Mouse (Mus musculus) A20 (cell line): Measurements from ENCODE around the gene Clpp.

ENCODE experiments used
- DNase-seq: peaks from one replicate; pipeline ENCODE4 v3.0.0-alpha.2; 2011; ENCODE audit warnings: low read depth, low spot score

Clpp gene

DNA sequence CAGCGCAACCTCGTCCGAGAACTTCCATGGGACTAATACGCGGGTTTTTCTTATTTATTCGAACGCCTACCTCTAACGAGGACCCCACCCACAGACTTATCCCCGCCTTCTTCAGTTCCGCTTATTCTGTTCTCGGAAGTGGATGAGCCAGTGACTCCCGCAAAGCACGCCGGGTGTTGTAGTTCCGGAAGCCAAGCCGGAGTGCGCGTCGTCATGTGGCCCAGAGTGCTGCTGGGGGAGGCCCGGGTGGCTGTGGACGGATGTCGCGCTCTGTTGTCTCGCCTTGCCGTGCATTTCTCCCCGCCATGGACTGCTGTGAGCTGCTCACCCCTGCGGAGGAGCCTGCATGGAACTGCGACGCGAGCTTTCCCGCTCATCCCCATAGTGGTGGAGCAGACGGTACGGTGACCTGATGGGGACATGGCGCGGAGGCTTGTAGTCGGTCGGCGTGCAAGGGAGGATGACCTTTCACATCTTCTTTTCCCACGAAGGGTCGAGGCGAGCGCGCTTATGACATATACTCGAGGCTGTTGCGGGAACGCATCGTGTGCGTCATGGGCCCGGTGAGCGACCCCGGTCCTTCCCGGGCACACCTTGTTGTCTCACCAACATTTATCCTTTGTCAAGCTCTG is at the start of gene Clpp:
TSS of gene Clpp (plus strand) at position 191 of the 632 bp plus-strand sequence.
- peak; percentile 98 for DNase-seq

DNA sequence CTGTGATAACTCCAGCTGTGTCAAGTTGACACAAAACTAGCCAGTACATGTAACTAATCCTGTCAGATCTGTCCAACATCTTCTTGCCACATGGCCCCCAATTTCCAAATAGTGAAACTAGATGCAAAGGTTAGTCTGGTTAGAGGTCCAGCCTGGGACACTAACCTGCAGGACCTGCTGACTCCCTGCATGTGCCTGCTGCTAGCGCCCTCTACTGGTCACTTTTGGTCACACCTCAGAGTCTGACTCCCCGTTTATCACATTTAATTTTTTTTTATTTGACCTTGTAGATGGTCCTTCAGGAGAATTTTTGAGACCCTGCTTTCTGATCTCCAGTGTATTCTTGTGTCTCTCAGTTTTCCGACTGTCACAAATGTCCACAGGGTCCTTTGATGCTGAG is 39.2 kb upstream of the Clpp start:
- DNase-seq = peak; percentile 75

DNA sequence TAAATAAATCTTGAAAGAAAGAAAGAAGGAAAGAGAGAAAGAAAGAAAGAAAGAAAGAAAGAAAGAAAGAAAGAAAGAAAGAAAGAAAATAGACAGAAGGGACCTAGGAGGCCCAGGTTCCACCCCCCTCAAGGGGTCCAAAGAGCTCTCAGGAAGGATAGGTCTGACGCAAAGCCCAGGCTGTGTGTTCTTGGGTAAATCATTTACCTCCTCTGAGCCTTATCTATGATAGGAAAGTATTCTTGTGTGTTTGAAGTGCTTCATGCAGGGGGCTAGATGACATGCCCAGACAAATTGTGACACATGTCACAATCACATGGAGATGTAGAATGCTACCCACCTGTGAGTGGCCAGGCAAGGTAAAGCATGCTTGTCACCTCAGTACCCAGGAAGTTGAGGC is 37.5 kb upstream of the Clpp start:
- no peak for DNase-seq

DNA sequence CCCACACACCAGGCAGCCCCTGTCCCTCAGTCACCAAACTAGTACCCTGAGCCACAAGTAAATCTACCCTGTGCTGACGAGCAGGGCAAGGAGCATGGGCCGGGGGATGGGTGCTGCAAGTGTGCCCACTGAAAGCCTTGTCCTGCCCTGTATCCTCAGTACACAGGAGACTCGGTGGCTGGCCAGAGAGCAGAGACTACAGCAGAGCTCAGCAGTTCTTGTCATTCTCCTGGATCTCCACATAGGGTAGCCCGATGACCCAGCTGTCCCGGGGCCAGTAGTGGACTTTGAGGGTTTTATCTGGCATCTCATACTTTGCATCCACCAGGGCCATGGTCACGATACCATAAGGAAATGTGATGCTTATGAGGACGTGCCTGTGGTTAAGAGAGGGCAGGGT is 35.2 kb upstream of the Clpp start:
- DNase-seq = no peak

DNA sequence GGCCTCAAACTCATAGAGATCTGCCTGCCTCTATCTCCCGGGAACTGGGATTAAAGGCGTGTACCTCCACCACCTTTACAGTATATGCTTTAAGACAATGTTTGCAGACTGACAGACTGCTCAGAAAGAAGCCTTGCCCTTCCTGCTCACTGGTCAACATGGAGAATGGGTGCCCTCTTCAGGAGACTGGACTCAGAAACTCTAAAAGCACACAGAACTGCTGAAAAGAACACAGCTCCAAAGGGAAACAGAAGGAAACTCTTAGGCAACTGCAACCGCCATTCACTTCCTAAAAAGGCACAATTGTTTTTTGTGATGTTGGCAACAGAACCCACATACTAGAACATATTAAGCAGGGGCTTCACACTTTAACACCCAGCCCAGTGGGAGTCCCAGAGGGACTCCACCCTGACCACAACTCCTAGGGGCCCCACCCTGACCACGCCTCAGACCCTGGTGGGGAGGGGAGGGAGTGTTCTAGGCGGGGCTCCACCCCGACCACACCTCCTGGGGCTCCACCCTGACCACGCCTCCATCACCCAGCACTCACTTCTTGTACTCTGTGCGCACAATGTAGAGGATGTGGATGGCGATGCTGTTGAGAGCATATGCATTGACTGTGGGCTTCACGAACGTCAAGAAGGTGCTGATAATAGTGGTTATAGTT is 32.2 kb upstream of the Clpp start:
- DNase-seq = peak; percentile 76

DNA sequence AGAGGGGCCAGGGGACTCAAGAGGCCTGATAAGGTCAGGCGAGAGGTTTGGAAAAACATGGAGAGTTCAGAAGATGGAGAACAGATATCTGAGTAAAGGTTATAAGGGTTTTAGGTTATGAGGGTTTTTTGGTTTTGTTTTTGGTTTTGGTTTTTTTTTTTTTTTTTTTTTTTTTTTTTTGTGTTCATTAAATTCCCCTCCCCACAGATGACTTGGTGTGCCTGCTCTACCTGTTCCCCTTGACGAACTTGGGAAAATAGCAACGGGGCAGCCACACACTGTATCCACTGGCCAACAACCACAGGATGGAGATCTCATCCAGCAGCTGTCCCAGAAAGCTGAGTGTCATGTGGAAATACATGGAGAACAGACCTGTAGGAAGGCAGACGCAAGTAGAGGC is 31.4 kb upstream of the Clpp start:
- no peak for DNase-seq

DNA sequence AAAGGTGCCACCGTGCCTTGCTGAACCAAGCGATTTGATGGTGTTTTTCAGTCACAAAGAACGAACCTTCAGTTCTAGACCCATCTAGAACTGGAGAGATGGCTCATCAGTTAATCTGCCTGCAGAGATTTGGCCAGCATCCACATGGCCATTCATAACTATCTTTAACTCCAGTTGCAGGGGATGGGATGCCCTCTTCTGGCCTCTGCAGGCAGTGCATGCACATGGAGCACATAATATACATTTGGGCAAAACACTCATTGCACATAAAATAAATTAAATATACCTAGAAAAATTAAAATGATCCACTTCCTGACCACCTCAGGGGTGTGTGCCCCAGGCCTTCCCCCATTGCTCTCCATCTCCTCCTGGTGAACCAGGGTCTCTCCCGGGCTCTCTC is 28.2 kb upstream of the Clpp start:
- peak; percentile 7 for DNase-seq

DNA sequence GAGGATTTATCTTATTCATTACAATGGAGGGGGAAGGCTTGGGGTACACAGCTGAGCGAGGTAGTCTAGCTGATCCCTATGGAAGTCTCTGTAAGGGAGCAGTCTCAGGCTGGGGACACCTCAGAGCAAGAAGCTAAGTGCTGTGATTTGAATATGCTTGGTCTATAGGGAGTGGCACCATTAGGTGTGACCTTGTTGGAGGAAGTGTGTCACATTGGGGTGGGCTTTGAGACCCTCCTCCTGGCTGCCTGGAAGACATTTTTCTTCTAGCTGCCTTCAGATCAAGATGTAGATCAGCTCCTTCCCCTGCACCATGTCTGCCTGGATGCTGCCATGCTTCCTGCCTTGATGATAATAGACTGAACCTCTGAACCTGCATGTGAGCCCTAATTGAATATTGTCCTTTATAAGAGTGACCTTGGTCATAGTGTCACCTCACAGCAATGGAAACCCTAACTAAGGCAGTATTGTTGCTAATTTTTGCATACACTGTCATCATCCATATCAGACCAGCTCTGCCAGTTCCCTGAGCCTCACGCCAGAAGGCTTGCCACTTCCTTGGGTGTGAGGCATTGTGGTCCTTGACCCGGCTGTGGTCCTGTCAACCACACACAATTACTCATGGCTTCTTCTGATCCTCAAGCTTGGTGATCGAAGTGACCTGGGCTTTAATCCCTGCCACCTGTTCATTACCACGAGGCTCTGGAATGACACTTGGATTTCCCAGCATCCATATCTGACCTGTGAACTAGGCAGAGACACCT is 27.3 kb upstream of the Clpp start:
- no peak for DNase-seq

DNA sequence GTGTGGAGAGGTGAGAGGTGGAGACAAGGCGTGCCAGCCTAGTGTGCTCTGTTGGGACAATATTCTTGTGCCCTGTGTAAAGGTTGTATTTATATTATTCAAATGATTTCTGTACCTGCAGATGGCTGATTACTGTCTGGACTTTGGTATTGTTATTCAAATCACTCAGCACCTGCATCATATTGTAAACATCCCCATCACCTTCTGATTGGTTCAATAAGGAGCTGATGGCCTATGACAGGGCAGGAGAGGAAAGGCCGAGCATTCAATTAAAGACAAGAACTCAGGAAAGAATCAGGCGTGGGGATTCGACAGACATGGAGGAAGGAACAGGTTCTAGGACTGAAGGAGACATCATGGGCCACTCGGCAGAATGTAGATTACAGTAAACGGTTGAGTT is 26.5 kb upstream of the Clpp start:
- no peak for DNase-seq

DNA sequence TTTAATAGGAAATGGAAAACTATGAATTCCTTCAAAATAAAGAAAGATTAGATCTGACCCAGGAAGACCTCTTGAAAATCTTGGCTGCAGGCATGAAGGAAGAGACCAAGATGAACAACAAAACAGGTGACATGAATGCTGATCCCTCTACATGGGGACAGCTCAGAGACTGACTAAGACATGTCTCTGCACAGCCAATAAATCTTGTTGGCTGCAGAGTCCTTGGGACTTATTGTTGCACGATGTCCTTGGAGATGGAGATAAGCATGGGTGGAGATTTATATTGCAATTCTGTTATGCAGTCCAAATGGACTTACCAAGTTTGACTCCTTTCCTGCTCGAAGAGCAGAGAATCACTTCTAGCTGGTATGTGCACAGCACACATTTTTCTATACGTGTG is 20.8 kb upstream of the Clpp start:
- DNase-seq = no peak

DNA sequence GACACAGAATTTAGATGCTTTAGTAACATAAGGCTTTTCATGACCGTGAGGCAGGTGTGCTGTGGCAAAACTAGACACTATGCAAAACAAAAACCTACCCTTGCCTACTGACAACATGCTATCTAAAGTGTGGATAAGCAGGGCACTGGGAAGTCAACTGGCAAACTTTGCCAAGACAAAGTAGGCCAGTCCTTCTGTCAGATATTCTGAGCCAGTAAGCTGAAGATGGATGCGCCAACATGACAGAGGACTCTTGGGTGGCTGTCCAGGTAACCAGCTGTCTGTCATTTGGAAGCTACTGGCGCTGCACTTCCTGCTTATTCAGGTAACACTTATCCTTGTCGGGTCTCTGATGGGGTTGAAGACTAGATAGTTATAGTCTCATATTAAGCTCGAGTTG is 20.0 kb upstream of the Clpp start:
- no peak for DNase-seq

DNA sequence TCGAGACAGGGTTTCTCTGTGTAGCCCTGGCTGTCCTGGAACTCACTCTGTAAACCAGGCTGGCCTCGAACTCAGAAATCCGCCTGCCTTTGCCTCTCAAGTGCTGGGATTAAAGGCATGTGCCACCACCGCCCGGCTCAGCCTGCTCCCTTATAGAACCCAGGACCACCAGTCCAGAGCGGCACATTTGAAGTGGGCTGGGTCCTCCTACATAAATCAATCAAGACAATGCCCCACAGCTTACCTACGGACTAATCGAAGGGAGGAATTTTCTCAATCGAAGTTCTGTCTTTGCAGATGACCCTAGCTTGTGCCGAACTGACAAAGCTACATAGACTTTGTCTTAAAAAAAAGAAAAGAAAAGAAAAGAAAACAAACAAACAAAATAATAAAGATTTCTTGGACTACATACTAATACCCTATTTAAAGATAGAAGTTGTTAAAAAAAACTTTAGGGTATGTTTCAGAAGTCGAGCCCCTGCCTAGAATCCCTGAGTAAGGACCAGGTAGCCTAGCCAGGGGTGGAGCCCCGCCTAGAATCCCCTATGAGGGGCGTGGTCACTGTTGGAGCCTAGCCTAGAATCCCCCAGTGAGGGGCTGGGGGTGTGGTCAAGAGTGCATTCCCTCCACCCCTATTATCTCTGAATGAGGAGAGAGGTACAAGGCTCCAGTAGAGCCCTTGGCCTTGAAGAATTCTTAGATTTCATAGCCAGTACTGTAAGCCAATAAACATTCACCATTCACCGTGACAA is 16.0 kb upstream of the Clpp start:
- no peak for DNase-seq

DNA sequence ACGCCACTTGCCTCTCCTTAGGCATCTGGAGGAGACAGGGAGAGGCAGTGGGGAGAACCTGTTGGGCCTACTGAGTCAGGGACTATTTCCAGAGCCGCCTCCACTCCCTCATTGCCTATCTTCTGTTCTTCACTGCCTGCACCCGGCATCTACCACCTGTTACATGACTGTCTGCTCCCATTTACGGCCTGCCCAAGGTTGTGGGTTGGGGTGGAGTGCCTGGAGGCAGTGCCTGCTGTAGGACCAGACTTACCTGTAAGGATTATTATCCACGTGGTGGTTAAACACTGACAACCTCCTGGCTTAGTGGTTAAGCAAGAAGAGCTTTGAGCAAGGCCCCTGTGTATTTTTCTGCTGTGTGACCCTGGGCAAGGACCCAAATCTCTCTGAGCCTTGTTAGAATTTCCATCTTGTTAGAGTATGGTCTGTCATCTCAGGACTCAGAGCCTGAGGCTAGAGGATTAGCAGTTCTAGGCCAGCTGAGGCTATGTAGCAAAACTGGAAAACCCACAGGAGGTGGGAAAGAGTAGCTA is 15.3 kb upstream of the Clpp start:
- DNase-seq = no peak

DNA sequence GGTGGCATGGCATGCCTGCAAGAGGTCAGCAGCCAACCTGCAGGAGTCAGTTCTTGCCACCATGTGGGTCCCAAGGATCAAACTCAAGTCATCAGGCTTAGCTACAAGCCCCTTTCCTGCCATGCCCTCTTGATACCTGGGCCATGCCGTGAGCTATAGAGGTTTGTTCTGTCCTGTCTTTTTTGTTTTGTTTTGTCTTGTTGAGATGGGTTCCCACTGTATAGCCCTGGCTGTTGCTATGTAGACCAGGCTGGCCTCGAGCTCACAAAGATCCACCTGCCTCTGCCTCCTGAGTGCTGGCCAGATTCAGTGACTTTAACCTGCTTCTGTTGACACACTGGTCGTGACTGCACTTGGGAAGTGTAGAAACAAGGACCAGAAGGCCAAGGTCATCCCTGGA is 14.7 kb upstream of the Clpp start:
- no peak for DNase-seq

DNA sequence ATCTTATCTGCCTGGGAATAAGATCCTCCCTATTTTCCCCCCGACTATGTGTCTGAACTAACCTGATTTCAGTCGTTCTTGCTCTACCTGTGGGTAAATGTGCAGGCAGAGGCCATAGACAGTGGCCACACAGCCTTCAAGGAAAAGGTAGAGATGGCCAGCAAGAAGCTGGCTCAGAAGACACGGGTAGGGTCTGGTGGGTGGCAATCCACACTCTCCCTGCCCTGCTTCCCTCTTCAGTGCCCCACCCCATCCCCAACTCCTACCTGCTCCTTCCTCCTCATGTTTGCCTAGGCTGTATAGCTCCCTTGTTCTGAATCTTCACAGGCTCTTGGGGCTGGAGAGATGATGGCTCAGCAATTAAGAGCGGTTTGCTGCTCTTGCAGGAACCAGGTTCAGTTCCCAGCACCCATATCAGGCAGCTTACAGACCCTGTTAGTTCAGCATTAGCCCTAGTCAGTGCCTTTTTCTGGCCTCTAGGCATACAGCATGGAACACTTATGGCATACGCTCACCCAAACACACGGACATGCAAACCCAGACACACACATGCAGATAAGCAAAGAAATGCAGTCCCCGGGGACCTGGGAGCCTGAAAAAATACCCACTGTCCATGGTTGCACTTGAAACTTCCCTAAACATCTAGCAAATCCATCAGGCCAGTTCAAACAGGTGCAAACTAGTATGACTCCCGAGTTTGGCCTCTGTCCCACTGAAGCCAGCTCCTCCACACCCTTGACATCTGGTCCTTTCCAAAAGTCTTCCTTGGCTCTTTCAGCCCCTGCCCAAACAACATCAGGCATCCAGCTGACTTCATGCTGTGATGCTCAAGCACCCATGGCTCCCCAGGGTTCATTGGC is 13.3 kb upstream of the Clpp start:
- no peak for DNase-seq

DNA sequence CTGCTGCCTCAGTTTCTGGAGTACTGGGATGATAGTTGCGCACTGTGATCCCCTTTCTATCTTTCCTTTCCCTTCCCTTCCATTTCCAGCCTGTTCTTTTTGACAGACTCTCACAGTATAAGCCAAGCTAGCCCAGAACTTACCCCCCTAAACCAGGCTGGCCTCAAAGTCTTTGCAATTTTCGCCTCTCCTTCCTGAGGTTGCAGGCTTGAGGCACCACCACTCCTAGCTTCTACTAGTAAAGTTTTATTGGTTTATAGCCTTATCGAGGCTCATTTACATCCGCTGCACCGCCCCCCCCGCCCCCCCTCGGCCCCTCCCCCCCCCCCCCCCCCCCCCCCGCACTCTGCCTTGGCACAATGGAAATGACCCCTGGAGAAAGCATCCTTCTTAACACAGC is 10.6 kb upstream of the Clpp start:
- DNase-seq = no peak

DNA sequence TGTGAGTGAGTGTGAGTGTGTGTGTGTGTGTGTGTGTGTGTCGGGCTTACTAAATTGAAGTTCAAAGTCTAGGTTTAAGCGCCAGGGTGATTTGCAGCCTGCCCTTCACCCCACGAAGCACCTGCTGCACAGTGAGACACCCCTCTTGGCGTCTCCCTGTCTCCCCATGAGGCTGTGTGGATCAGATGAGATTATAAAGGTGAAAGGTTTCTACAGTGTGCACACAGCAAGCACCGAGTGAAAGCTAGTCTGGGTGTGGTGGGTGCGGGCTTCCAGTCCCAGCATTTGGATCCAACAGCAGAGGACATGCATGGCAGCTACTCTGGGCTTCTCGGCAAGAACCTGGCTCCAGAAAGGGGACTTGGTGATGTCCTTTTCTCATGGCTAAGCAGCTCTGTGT is 9.1 kb upstream of the Clpp start:
- no peak for DNase-seq

DNA sequence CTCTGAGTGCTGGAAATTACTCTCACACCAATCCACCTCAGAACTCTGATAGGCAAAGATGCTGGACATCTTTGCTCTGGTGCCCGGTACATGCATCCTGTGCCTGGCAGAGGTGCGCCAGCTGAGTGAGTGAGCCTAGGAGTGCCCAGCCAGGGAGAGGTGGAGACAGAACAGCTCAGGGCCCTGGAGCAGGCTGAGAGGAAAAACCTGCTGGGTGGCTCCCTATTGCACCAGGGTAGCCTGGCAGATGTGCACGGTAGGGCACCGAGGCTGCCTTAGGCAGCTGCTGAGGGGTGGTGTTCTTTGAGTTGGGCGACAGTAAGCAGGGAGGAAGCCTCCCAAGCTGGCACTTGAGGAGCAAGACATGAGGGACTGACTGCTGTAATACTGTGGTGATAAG is 8.1 kb upstream of the Clpp start, which contains the start of gene Acer1:
TSS of gene Acer1 (minus strand) at position 114 of the 400 bp plus-strand sequence.
- no peak for DNase-seq

DNA sequence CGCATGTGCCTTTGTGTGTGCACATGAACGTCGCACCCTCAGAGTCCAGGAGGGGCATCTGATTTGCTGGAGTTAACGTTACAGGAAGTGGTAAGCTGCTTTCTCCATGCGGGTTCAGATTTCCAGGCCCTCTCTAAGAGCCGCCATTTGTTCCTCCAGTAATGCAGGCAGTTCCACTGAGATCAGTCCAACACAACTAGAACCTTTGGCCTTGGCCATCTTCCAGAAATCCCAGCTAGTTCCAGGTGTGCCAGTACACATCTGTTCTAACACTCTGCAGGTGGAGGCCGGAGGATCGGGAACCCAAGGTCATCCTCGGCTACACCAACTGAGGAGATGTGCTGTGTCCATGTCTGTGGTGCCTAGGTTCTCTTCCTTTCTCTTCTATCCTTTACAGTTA is 5.2 kb upstream of the Clpp start:
- DNase-seq = no peak

DNA sequence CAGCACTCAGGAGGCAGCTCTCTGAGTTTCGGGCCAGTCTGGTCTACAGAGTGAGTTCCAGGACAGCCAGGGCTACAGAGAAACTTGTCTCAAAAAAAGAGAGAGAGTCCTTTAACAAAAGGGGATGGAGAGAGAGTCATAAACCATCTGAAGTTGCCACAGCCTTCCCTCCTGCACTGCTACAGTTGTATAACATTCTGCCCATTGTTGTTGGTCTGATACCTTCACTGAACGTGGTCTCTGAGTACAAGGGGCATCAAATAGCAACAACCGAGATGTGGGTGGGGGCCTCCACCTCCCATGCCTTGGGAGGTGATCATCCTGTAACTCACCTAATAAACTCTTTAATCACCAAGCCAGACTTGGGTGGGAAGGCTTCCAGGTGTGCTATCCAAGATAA is 4.4 kb upstream of the Clpp start:
- no peak for DNase-seq
